Mouse (Mus musculus) heart, postnatal 0 days (tissue): ENCODE measurements around the gene Fuca1. TPM values are rescaled to one million over a fixed set of nuclear protein-coding genes. Genes with fewer than 3 reads are reported as not detected.

ENCODE experiments used
- ATAC-seq: fragments of 200-750 bp; cut with Nextera tagmentation; 2 replicates; pipeline ENCODE4 v1.8.0; 2017; ENCODE audit warnings: low read depth, moderate number of reproducible peaks, moderate library complexity; ENCODE audit not compliant: insufficient read depth
- DNase-seq: peaks from one replicate; pipeline ENCODE4 v3.0.0-alpha.2; 2016; ENCODE audit warnings: low spot score
- H3K27ac ChIP-seq: fragments of 300-500 bp; sonication (generic); 2 replicates; pipeline ENCODE4 v1.5.1; 2014; ENCODE audit warnings: low read depth, mild to moderate bottlenecking
- H3K27me3 ChIP-seq: fragments of 300-500 bp; sonication (generic); 2 replicates; pipeline ENCODE4 v1.6.1; 2014; ENCODE audit warnings: low read length, mixed read lengths; ENCODE audit not compliant: control insufficient read depth, insufficient read depth
- H3K36me3 ChIP-seq: fragments of 300-500 bp; sonication (generic); replicated peaks from 2 replicates; pipeline ENCODE4 v1.6.1; 2014; ENCODE audit warnings: low read length, mixed read lengths; ENCODE audit not compliant: control insufficient read depth, insufficient read depth
- H3K4me1 ChIP-seq: fragments of 300-500 bp; sonication (generic); 2 replicates; pipeline ENCODE4 v1.6.1; 2014; ENCODE audit warnings: antibody characterized with exemption; ENCODE audit not compliant: control insufficient read depth, insufficient read depth
- H3K4me2 ChIP-seq: fragments of 300-500 bp; sonication (generic); 2 replicates; pipeline ENCODE4 v1.6.1; 2014; ENCODE audit warnings: low read depth, mild to moderate bottlenecking, low read length, moderate library complexity
- H3K4me3 ChIP-seq: fragments of 300-500 bp; sonication (generic); 2 replicates; pipeline ENCODE4 v1.5.1; 2014; ENCODE audit warnings: low read depth, low read length
- H3K9ac ChIP-seq: fragments of 300-500 bp; sonication (generic); replicated peaks from 2 replicates; pipeline ENCODE4 v1.6.1; 2014; ENCODE audit warnings: low read depth, low read length, mixed read lengths
- H3K9me3 ChIP-seq: fragments of 300-500 bp; sonication (generic); replicated peaks from 2 replicates; pipeline ENCODE4 v1.6.1; 2016; ENCODE audit warnings: low read length; ENCODE audit not compliant: control insufficient read depth
- CTCF ChIP-seq: IDR thresholded peaks from 2 replicates; pipeline ENCODE4 v1.5.1; 2016; ENCODE audit warnings: antibody characterized with exemption, control low read depth, low read depth
- EP300 ChIP-seq: IDR thresholded peaks from 2 replicates; pipeline ENCODE4 v1.6.1; 2016; ENCODE audit warnings: antibody characterized with exemption, low read depth
- WGBS: fragments of 180-500 bp; shearing (Covaris S2); extraction: QIAGEN DNeasy Blood & Tissue Kit; methylation state at CpG from one replicate; pipeline ENCODE4 v1.1.7; 2014; 5-methylcytosine and 5-hydroxymethylcytosine counted together
- polyA plus RNA-seq: library from polyadenylated mRNA; unstranded; fragments of >200 nt; fragmentation: Nextera tagmentation; extraction: Ambion mirVana; gene quantifications from 2 replicates; pipeline ENCODE4 v1.2.1, GENCODE M21; 2015
- total RNA-seq: library from RNA; depleted of rRNA; stranded (reverse); fragments of >200 nt; gene quantifications from 2 replicates; pipeline ENCODE4 v1.2.3, GENCODE M21; 2014; ENCODE audit warnings: low replicate concordance

The Fuca1 gene
- total and polyA plus RNA-seq, 2 experiments from 2014 or later = 30.3 to 48.4 TPM

DNA sequence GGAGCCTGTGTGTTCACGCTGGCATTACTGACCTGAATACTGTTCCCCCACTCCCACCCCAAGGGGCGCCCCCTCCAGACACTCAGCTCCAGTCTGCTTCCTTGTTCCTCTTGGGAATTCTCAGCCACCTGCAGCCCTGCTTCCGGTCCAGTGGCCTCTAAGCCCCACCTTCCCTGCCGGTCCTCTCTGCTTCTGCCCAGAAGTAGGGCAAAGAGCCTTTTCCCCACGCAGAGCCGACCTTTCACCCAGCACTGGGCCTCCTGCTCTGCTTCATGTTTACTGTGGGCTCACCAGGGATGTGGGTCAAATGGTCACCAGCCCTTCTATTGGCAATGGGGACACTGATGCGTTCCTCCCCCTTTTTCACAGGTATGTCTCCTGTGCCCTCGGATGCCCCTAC is 37.8 kb downstream of the Fuca1 start:
- DNase-seq = no peak
- Histone ChIP-seq H3K9ac (no peak overlapping the region), H3K27me3 (no peaks in the 10 kb centered on the region), H3K4me3 (no peak overlapping the region), H3K9me3 (no peaks in the 10 kb centered on the region), H3K4me1 (no peaks in the 10 kb centered on the region), H3K36me3 (peaks cover 54% of the 10 kb centered on the region), H3K4me2 (no peak overlapping the region), H3K27ac (no peak overlapping the region)
- ATAC-seq = no peak
- WGBS = 59% methylated on average over 8 of the region's 8 CpGs
- TF ChIP-seq CTCF (no peak), EP300 (no peak)

GRCm38 (mm10) chr4:135960717-135961116 is 40.2 kb downstream of the Fuca1 start:
- Histone ChIP-seq H3K27ac (no peak overlapping the region), H3K4me1 (no peaks in the 10 kb centered on the region; the same call in 1 of the 2 replicates)
- DNase-seq = peak; percentile 77

GRCm38 (mm10) chr4:135961709-135962108 is 41.2 kb downstream of the Fuca1 start:
- Histone ChIP-seq H3K9ac (no peak overlapping the region), H3K27ac (no peak overlapping the region), H3K9me3 (no peaks in the 10 kb centered on the region), H3K4me3 (no peak overlapping the region), H3K36me3 (peaks cover 39% of the 10 kb centered on the region), H3K4me2 (no peak overlapping the region), H3K4me1 (no peaks in the 10 kb centered on the region; the same call in 1 of the 2 replicates), H3K27me3 (no peaks in the 10 kb centered on the region)
- TF ChIP-seq CTCF (no peak), EP300 (no peak)
- DNase-seq (no peak), ATAC-seq (no peak)
- WGBS = 84% methylated on average over 5 of the region's 5 CpGs

More at GRCm38 (mm10) chr4:135960717-135961116, 40.2 kb downstream of the Fuca1 start:
- Histone ChIP-seq H3K9ac (no peak overlapping the region), H3K4me3 (no peak overlapping the region), H3K36me3 (peaks cover 38% of the 10 kb centered on the region), H3K4me2 (no peak overlapping the region), H3K27me3 (no peaks in the 10 kb centered on the region), H3K9me3 (no peaks in the 10 kb centered on the region)
- TF ChIP-seq EP300 (no peak), CTCF (peak; percentile 98)
- 24% methylated on average over 5 of the region's 5 CpGs for WGBS
- ATAC-seq = peak; percentile 40; the same call in 1 of the 2 replicates

- H3K4me3 ChIP-seq = no peak overlapping the region
- no peaks in the 10 kb centered on the region; the same call in 1 of the 2 replicates for H3K4me1 ChIP-seq
- H3K9me3 ChIP-seq = no peaks in the 10 kb centered on the region
- peak overlapping the region; percentile 94; the same call in 1 of the 2 replicates for H3K27ac ChIP-seq
- DNase-seq = no peak
- no peak overlapping the region for H3K9ac ChIP-seq
- H3K4me2 ChIP-seq = no peak overlapping the region
- no peaks in the 10 kb centered on the region for H3K27me3 ChIP-seq
- TF ChIP-seq CTCF (no peak), EP300 (no peak)
- no peak for ATAC-seq
- peaks cover 42% of the 10 kb centered on the region for H3K36me3 ChIP-seq
- WGBS = 84% methylated on average over 7 of the region's 7 CpGs
Observed at GRCm38 (mm10) chr4:135962198-135962597, 41.7 kb downstream of the Fuca1 start.

DNA sequence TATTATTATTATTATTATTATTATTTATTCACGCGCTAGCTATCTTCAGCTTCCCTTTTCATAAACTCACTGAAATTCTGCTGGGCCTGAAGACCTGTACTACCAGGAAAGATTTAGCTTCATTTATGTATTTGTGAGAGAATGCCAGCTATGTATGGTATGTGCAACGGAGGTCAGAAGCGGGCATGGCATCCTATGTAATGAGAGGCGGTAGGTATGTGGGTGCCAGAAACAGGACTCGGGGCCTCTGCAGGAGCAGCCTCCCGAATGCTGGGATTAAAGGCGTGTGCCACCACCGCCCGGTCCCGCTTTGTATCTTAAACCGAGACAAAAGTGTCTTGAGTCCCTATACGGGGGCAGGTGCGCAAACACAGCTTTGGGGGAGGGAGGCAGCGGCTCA is 42.4 kb downstream of the Fuca1 start:
- peak overlapping the region; percentile 80 for H3K9ac ChIP-seq
- no peaks in the 10 kb centered on the region; the same call in 1 of the 2 replicates for H3K4me1 ChIP-seq
- H3K9me3 ChIP-seq = no peaks in the 10 kb centered on the region
- no peak for TF ChIP-seq EP300
- no peak for TF ChIP-seq CTCF
- peak overlapping the region; percentile 73 for H3K4me3 ChIP-seq
- peak; percentile 31 for ATAC-seq
- H3K36me3 ChIP-seq = peaks cover 48% of the 10 kb centered on the region
- peak overlapping the region; percentile 94 for H3K4me2 ChIP-seq
- peak overlapping the region; percentile 94 for H3K27ac ChIP-seq
- DNase-seq = no peak
- H3K27me3 ChIP-seq = no peaks in the 10 kb centered on the region
- 7% methylated on average over 15 of the region's 15 CpGs for WGBS
